Mouse (Mus musculus): ENCODE measurements around the gene Pax8. TPM values are rescaled to one million over a fixed set of nuclear protein-coding genes. Genes with fewer than 3 reads are reported as not detected.

The Pax8 gene
- polyA plus RNA-seq, 1 experiment from 2014 or later, result 129 TPM

GRCm38 (mm10) chr2:24434670-24435069, 40.7 kb downstream of the Pax8 start:
- 0 out of 2 replicates have a peak overlapping the region, but pooled peaks have one; percentile 32 for H3K27ac ChIP-seq
- peaks cover 8% of the 10 kb centered on the region for H3K4me1 ChIP-seq
- ATAC-seq (replicated peaks; ENCODE audit: low FRiP score), result no peak
- 80% methylated on average over 2 of the region's 2 CpGs for WGBS
- no peak overlapping the region for H3K9ac ChIP-seq
- H3K4me3 ChIP-seq (replicated peaks), result no peak overlapping the region
- no peaks in the 10 kb centered on the region for H3K9me3 ChIP-seq (replicated peaks)
- peaks cover 72% of the 10 kb centered on the region for H3K36me3 ChIP-seq
- H3K4me2 ChIP-seq, result no peak overlapping the region
- H3K27me3 ChIP-seq, result no peaks in the 10 kb centered on the region

DNA sequence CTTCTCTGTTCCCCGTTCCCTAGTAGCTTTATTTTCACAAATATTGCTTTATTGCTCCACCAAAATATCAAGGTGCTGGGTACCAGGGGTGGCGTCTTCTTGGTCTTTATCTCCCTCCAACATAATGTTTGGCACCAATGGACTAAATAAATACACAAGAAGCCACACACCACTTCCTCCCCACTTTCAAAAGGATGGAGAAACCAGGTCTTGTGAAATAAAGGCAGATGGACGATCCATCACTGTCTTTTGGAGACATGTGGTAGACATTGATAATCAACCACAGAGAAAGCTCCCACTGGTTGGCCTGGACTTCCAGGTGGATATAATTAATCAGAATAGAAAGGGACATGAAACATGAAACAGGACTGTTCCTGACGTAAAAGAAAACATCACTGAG, 45.6 kb downstream of the Pax8 start:
- Histone ChIP-seq H3K4me3 (replicated peaks) (no peak overlapping the region), H3K4me2 (no peak overlapping the region), H3K27me3 (no peaks in the 10 kb centered on the region), H3K4me1 (peaks cover 45% of the 10 kb centered on the region), H3K27ac (peak overlapping the region; percentile 86), H3K9ac (no peak overlapping the region), H3K36me3 (peaks cover 54% of the 10 kb centered on the region), H3K9me3 (replicated peaks) (no peaks in the 10 kb centered on the region)
- WGBS, result 79% methylated on average over 4 of the region's 4 CpGs
- no peak for ATAC-seq (replicated peaks; ENCODE audit: low FRiP score)

- Histone ChIP-seq H3K9me3 (replicated peaks) (no peaks in the 10 kb centered on the region), H3K4me3 (replicated peaks) (no peak overlapping the region), H3K4me2 (no peak overlapping the region), H3K4me1 (peaks cover 50% of the 10 kb centered on the region), H3K27me3 (no peaks in the 10 kb centered on the region), H3K27ac (peak overlapping the region; percentile 86), H3K9ac (no peak overlapping the region), H3K36me3 (peaks cover 51% of the 10 kb centered on the region)
- whole genome bisulfite sequencing, result 35% methylated on average over 12 of the region's 12 CpGs
- ATAC-seq (replicated peaks; ENCODE audit: low FRiP score), result peak; percentile 97
These were observed 47.3 kb downstream of the Pax8 start for GRCm38 (mm10) chr2:24427866-24428675.

DNA sequence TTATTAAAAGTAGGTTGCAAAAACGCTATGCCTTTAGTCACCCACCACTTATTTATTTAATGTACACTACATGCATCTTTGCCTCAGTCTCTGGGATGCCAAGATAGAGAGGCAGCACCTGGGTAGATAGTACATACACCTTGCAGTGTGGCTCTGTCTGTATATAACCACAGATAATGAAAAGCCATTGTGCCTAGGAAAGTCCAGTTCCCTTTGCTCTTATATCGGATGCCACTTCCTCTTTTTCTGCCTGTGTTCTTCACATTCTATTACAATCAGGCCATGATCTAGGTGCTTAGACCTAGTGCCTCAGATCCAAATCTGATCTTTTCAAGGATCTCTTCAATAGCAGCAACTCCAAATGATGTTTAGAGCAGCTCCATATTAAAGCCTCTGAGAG, 49.8 kb downstream of the Pax8 start:
- ATAC-seq (replicated peaks; ENCODE audit: low FRiP score), result no peak
- peak overlapping the region; percentile 61 for H3K27ac ChIP-seq
- no peaks in the 10 kb centered on the region for H3K9me3 ChIP-seq (replicated peaks)
- H3K4me2 ChIP-seq, result no peak overlapping the region
- peaks cover 65% of the 10 kb centered on the region for H3K36me3 ChIP-seq
- H3K9ac ChIP-seq, result no peak overlapping the region
- WGBS, result 78% methylated on average over 2 of the region's 2 CpGs
- H3K4me1 ChIP-seq, result peaks cover 64% of the 10 kb centered on the region
- no peaks in the 10 kb centered on the region for H3K27me3 ChIP-seq
- no peak overlapping the region for H3K4me3 ChIP-seq (replicated peaks)

DNA sequence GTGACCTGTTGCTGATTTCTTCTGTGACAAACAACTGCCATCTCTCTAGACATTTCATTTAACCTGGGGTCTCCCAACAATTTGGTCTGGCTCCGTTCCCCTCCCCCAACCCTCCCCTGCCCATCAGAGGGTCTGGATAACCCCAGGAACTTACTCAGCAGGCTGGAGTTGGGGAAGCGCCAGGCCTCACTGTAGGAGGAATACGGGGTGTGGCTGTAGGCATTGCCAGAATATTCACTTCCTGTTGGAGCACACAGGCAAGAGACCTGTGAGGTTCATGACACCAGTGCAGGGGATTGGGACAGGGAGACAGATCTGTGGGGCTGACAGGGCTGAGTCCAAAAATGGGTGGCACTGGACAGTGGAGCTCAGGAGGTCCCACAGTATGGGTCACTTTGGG, 52.6 kb downstream of the Pax8 start:
- no peak for ATAC-seq (replicated peaks; ENCODE audit: low FRiP score)
- Histone ChIP-seq H3K9ac (no peak overlapping the region), H3K9me3 (replicated peaks) (no peaks in the 10 kb centered on the region), H3K27me3 (no peaks in the 10 kb centered on the region), H3K36me3 (peaks cover 61% of the 10 kb centered on the region), H3K27ac (peak overlapping the region; percentile 80), H3K4me2 (no peak overlapping the region), H3K4me1 (peaks cover 61% of the 10 kb centered on the region), H3K4me3 (replicated peaks) (no peak overlapping the region)
- whole genome bisulfite sequencing, result 74% methylated on average over 3 of the region's 3 CpGs

- Histone ChIP-seq H3K9me3 (replicated peaks) (no peaks in the 10 kb centered on the region), H3K27ac (peak overlapping the region; percentile 80), H3K4me2 (no peak overlapping the region), H3K27me3 (no peaks in the 10 kb centered on the region), H3K9ac (no peak overlapping the region), H3K4me1 (peaks cover 68% of the 10 kb centered on the region), H3K4me3 (replicated peaks) (no peak overlapping the region), H3K36me3 (peaks cover 57% of the 10 kb centered on the region)
- WGBS, result 75% methylated on average over 6 of the region's 6 CpGs
- ATAC-seq (replicated peaks; ENCODE audit: low FRiP score), result peak; percentile 37; the same call in 1 of the 2 replicates
These were observed 54.1 kb downstream of the Pax8 start for GRCm38 (mm10) chr2:24421211-24421863.

DNA sequence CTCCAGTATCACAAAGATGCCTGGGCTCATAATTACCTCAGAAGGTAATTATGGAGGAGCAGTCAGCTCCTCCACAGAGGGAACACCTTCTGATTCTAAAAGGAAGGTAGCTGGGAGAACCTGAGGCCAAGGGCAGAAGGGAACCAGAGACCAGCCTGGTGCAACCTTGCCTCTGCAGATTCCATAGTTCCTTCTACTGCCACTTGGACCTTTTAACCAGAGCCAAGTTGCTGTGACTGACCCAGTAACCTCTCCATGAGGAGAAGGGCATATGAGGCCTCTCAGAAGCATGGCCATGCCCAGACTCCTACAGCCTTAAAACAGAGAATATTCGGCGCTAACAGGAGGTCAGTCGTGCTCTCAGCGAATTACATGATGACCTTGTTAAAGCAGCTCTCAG, 57.8 kb downstream of the Pax8 start:
- Histone ChIP-seq H3K27ac (peak overlapping the region; percentile 95), H3K9ac (no peak overlapping the region), H3K4me1 (peaks cover 79% of the 10 kb centered on the region), H3K4me3 (replicated peaks) (no peak overlapping the region), H3K27me3 (no peaks in the 10 kb centered on the region), H3K36me3 (peaks cover 30% of the 10 kb centered on the region), H3K9me3 (replicated peaks) (no peaks in the 10 kb centered on the region), H3K4me2 (no peak overlapping the region)
- 78% methylated on average over 4 of the region's 4 CpGs for WGBS
- ATAC-seq (replicated peaks; ENCODE audit: low FRiP score), result no peak

DNA sequence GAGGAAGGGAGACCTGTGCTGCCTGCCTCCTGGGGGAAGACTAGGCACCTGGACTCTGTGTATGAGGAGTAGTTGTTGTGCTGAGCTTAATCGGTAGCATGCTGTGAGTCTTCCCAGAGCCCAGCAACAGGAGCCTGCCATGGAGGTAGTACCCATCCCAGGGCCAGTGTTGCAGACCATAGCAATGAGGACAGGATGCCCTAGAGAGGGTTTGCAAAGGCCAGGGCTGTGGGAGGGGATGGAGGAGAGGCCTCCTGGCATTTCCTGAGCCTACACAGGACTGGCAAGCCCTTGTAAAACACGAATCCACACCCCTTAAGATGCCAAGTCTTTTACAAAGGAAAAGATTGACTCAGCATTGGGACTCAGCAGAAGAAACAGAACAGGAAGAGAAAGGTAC, 58.3 kb downstream of the Pax8 start:
- peaks cover 80% of the 10 kb centered on the region for H3K4me1 ChIP-seq
- 10% methylated on average over 2 of the region's 2 CpGs for WGBS

DNA sequence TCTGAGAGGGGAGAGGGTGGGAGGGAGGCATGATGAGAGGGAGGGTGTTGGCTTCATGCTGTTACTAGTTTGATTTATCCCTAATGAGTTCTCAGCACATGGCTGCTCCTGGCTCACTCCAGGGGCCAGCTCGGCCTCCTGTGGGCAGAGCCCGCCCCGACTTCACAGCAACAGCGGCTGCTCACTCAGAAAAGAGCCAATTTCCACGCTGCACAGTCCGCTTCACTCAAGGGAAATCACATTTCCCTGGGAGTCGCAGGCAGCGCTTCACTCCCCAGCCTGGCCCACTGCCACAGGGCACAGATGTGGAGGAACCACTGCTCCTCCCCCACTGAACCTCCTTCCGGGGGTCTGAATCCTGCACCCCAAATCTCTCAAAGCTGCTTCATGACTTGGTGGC, 58.7 kb downstream of the Pax8 start:
- peaks cover 80% of the 10 kb centered on the region for H3K4me1 ChIP-seq
- WGBS, result 8% methylated on average over 9 of the region's 9 CpGs
- peak; percentile 79 for ATAC-seq (replicated peaks; ENCODE audit: low FRiP score)
- H3K4me2 ChIP-seq, result peak overlapping the region; percentile 12; the same call in 1 of the 2 replicates
- H3K4me3 ChIP-seq (replicated peaks), result no peak overlapping the region
- H3K9me3 ChIP-seq (replicated peaks), result no peaks in the 10 kb centered on the region
- peak overlapping the region; percentile 95 for H3K27ac ChIP-seq
- peak overlapping the region; percentile 18; the same call in 1 of the 2 replicates for H3K9ac ChIP-seq
- H3K36me3 ChIP-seq, result peaks cover 25% of the 10 kb centered on the region
- no peaks in the 10 kb centered on the region for H3K27me3 ChIP-seq

More for the DNA sequence above, 58.3 kb downstream of the Pax8 start:
- peak overlapping the region; percentile 12; the same call in 1 of the 2 replicates for H3K4me2 ChIP-seq
- peak; percentile 47 for ATAC-seq (replicated peaks; ENCODE audit: low FRiP score)
- H3K27me3 ChIP-seq, result no peaks in the 10 kb centered on the region
- no peak overlapping the region for H3K4me3 ChIP-seq (replicated peaks)
- H3K9ac ChIP-seq, result peak overlapping the region; percentile 18; the same call in 1 of the 2 replicates
- H3K27ac ChIP-seq, result peak overlapping the region; percentile 95
- no peaks in the 10 kb centered on the region for H3K9me3 ChIP-seq (replicated peaks)
- H3K36me3 ChIP-seq, result peaks cover 27% of the 10 kb centered on the region

DNA sequence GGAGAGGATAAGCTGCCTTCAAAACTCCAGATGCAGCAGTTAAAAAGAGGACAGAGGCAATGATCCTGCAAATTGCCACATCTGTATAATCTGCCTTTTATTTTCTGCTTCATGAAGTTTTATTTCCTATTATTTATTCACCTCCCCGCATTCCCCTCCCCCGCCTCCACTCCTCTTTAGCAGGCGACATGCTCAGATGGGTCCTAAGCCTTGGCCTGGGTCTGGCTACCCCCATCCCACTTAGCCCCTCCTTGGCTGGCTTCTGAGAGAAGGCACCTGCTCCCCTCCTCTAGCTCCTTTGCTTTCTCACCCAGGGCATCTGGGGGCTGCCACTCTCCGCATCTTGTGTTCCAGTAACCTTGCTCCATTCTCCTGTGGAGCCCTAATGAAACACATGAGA, 61.7 kb downstream of the Pax8 start:
- ATAC-seq (replicated peaks; ENCODE audit: low FRiP score), result peak; percentile 82

DNA sequence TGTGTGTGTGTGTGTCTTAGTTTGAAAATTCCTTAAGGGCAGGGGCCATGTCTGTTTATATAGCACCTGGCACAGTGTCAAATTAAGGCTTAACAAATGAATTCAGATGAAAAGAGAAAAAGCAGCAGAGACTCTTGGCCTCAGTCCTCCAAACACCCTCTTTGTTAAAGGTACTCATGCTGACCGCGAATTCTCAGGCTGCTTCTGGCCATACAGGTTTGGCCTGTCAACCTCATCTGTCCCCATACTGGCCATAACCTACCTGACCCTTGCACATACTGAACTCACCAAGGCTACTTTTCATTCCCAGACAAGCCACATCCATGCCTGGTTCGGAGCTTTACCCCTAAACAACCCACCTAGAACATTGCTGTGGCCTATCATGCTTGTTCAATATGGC, 62.2 kb downstream of the Pax8 start:
- 34% methylated on average over 3 of the region's 3 CpGs for WGBS
- Histone ChIP-seq H3K36me3 (no peaks in the 10 kb centered on the region), H3K27ac (peak overlapping the region; percentile 76), H3K4me1 (peaks cover 89% of the 10 kb centered on the region), H3K4me2 (no peak overlapping the region), H3K9me3 (replicated peaks) (no peaks in the 10 kb centered on the region), H3K9ac (no peak overlapping the region), H3K27me3 (no peaks in the 10 kb centered on the region), H3K4me3 (replicated peaks) (no peak overlapping the region)
- no peak; the same call in 1 of the 2 replicates for ATAC-seq (replicated peaks; ENCODE audit: low FRiP score)

More for the DNA sequence above, 61.7 kb downstream of the Pax8 start:
- H3K27ac ChIP-seq, result peak overlapping the region; percentile 76
- no peaks in the 10 kb centered on the region for H3K27me3 ChIP-seq
- 33% methylated on average over 4 of the region's 4 CpGs for WGBS
- peaks cover 89% of the 10 kb centered on the region for H3K4me1 ChIP-seq
- H3K9me3 ChIP-seq (replicated peaks), result no peaks in the 10 kb centered on the region
- no peak overlapping the region for H3K9ac ChIP-seq
- no peaks in the 10 kb centered on the region for H3K36me3 ChIP-seq
- H3K4me3 ChIP-seq (replicated peaks), result no peak overlapping the region
- H3K4me2 ChIP-seq, result no peak overlapping the region

- Histone ChIP-seq H3K4me2 (no peak overlapping the region), H3K27me3 (peaks cover 6% of the 10 kb centered on the region; the same call in 1 of the 2 replicates), H3K36me3 (no peaks in the 10 kb centered on the region), H3K27ac (0 out of 2 replicates have a peak overlapping the region, but pooled peaks have one; percentile 78), H3K4me1 (peaks cover 74% of the 10 kb centered on the region), H3K9ac (no peak overlapping the region), H3K9me3 (replicated peaks) (no peaks in the 10 kb centered on the region), H3K4me3 (replicated peaks) (no peak overlapping the region)
- ATAC-seq (replicated peaks; ENCODE audit: low FRiP score), result no peak; the same call in 1 of the 2 replicates
- WGBS, result 0% methylated on average over 2 of the region's 2 CpGs
These were observed 66.2 kb downstream of the Pax8 start for GRCm38 (mm10) chr2:24409166-24409565.
